Mouse (Mus musculus): ENCODE data around the gene Nwd1. TPM values are rescaled to one million over a fixed set of nuclear protein-coding genes. Genes with fewer than 3 reads are reported as not detected.

Nwd1 gene
- 0.06 and 0.90 TPM in 2 replicates for polyA plus RNA-seq (2012; rRNA removed; ENCODE audit: low replicate concordance)

DNA sequence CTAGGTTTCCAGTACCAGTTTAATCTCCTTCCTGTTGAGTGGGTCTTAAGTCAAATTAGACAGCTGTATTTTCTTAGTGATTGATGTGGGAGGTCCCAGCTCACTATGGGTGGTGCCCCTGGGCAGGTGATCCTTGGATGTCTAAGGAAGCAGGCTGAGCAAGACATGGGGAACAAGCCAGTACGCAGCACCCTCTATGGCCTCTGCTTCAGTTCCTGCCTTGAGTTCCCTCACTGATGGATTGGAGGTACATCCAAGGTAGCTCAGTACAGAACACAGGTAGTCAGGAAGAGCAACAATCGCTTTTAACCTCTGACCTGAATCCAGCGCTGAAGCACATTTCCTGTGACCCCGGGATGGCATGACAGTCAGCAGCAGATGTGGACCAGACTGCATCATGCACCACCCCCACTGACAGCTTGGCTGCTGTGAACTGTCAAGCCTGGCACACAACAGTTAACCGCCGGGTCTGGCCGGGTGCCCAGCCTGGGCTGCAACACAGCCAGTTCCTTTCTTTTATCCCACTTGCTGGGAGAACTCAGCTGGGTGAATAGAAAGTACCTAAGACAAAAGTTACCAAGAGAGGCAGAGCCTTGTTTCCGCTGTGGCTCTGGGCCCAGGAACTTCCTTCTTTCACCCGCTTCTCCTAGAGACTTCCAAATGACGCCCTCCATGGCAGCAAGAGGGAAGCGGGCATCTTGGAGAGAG, at the start of gene Nwd1:
Gene Nwd1 (plus strand): TSS at position 652 of the 708 bp plus-strand sequence.

DNA sequence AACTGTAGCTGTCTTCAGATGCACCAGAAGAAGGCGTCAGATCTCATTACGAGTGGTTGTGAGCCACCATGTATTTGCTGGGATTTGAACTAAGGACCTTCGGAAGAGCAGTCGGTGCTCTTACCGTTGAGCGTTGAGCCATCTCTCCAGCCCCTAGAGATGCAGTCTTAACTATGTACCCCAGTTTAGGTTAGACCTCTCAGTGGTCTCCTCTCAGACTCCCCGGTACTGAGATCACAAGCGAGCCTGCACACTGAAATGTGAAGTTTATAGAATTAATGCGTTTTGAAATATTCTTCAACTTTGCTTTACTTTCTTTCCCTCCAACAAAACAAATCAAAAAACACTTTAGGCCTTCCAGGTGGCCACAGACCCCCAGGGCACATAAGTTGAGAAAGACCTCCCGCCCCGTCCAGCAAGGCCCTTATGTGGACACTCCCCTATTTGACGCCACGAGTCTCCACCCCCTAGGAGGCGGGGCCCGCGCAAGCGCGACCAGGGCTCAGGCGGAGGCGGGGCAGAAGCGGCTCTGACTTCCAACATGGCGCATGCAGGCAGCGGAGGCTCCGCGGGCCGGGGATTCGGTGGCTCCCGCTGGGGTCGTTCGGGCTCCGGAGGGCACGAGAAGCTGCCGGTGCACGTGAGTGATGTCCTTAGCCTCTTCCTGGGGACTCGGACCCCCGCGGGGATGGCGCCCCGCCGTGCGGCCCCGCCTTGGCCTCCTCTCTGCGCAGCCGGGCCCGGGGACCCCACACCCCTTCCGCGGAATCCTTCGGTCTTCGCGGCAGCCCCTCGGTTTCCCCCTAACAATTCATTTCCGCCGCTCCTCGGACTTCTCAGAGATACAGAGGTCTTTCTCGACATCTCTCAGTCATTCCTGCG, 76.5 kb downstream of the Nwd1 start, which contains the start of gene Sin3b:
Gene Sin3b (plus strand): TSS at position 517 of the 882 bp plus-strand sequence.

DNA sequence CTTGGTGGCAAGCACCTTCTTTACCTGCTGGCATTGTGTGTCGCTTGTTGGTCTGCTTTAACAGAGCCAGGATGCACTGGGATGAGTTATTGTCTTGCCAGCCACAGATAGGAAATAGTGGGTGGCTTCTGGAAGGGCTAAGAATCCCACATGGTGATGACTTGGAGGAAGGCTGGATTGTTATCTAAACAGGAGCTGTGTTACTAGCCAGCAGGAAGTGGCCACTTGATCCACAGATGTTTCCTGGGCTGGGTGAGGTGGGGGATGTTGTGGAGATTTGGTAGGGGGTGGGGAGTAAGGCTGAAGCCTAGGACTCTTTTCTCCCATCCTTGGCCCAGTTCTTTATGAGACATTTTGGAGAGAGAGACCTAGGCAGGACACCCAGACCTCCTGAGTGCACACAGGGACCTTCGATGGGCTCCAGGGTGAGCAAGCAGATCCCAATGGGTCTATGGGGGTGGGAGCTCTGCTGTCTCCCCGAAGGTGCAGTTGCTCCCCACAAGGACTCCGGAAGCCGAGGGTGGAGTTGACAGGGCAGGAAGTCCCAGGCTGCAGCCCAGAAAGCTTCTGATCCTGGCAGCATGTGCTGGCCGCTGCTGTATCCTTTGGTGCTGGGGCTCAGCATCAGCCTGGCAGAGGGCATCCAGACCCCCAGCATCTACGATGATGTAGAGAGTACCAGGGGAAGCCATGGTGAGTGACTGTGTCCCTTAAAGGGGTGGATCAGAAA, 115.0 kb downstream of the Nwd1 start, which contains the start of gene F2rl3:
Gene F2rl3 (plus strand): TSS at position 559 of the 730 bp plus-strand sequence.

Other genes with a start within 250 kb of the Nwd1 start
- gene Eps15l1, start 225.3 kb upstream of the Nwd1 start, polyA plus RNA-seq (2012; rRNA removed; ENCODE audit: low replicate concordance): 39.9 and 63.3 TPM in 2 replicates
- 1.1 and 1.5 TPM in 2 replicates for gene Calr3, start 202.8 kb upstream of the Nwd1 start, polyA plus RNA-seq (2012; rRNA removed; ENCODE audit: low replicate concordance)
- gene 1700030K09Rik, start 202.8 kb upstream of the Nwd1 start, polyA plus RNA-seq (2012; rRNA removed; ENCODE audit: low replicate concordance): 12.2 and 12.9 TPM in 2 replicates
- gene Cherp, start 171.5 kb upstream of the Nwd1 start, polyA plus RNA-seq (2012; rRNA removed; ENCODE audit: low replicate concordance): 32.7 and 63.7 TPM in 2 replicates
- gene Slc35e1, start 154.1 kb upstream of the Nwd1 start, polyA plus RNA-seq (2012; rRNA removed; ENCODE audit: low replicate concordance): 57.5 and 72.3 TPM in 2 replicates
- gene Med26, start 98.4 kb upstream of the Nwd1 start, polyA plus RNA-seq (2012; rRNA removed; ENCODE audit: low replicate concordance): 6.7 and 13.7 TPM in 2 replicates
- 41.0 and 55.8 TPM in 2 replicates for gene Smim7, start 75.6 kb upstream of the Nwd1 start, polyA plus RNA-seq (2012; rRNA removed; ENCODE audit: low replicate concordance)
- gene Tmem38a, start 74.7 kb upstream of the Nwd1 start, polyA plus RNA-seq (2012; rRNA removed; ENCODE audit: low replicate concordance): 13.1 and 36.4 TPM in 2 replicates
- 177 and 178 TPM in 2 replicates for gene Sin3b, start 76.6 kb downstream of the Nwd1 start, polyA plus RNA-seq (2012; rRNA removed; ENCODE audit: low replicate concordance)
- gene F2rl3, start 115.2 kb downstream of the Nwd1 start, polyA plus RNA-seq (2012; rRNA removed; ENCODE audit: low replicate concordance): 5.8 and 7.8 TPM in 2 replicates

Measured in subcutaneous adipose tissue, adult 2 months (tissue).